Mouse (Mus musculus) erythroblast, embryonic 14.5 days (primary cell): Measurements from ENCODE around the gene Btn1a1.

ENCODE experiments used
- GATA1 ChIP-seq: IDR thresholded peaks from 2 replicates; pipeline ENCODE4 v1.6.1; 2012; ENCODE audit warnings: low read length, inconsistent platforms, mixed read lengths
- TAL1 ChIP-seq: IDR thresholded peaks from 3 replicates; pipeline ENCODE4 v1.6.1; 2012; ENCODE audit warnings: low read length, inconsistent platforms, mixed read lengths

GRCm38 (mm10) chr13:23422351-23422750 lies 43.4 kb downstream of the Btn1a1 start:
- TF ChIP-seq GATA1, result no peak
- no peak for TF ChIP-seq TAL1
